Mouse (Mus musculus): ENCODE data around the gene Sbno1.
"Not testable (repeated sequence)": the region's sequence is repeated elsewhere in the genome, so short reads cannot be mapped to it uniquely, and the experiment has no call there.

Gene Sbno1

GRCm38 (mm10) chr5:124425412-124426259 is at the start of gene Sbno1:
TSS of gene Sbno1 (minus strand) at chr5:124426001.
- peak; percentile 97 for DNase-seq (ENCODE audit: low read depth, low spot score)

DNA sequence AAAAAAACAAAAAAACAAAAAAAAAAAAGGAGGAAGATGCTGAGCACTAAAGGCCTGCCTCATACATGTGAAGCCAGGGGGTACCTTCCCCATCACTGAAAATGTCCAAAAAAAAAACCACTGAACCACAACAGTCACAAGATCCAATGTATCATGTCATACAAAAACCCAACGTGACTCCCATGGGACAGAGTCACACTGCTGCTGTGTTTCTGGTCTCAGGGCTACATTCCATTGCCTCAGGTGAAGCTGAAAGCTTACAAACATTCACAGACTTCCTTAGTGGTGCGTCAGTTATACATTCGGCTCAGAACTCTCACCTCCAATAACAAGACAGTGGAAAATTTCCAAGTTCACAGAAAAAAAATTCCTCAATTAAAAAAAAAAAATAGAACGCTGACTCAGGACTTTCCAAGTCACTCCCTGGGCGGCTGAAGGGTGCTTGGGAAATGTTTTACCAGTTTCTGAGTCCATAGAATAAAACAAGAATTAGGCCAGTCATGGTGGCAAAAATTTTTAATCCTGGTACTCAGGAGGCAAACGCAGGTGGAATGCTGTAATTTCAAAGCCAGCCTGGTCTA is 44.9 kb upstream of the Sbno1 start:
- no peak for DNase-seq (ENCODE audit: low read depth, low spot score)

GRCm38 (mm10) chr5:124469486-124469885 is 43.7 kb upstream of the Sbno1 start:
- no peak for DNase-seq (ENCODE audit: low read depth, low spot score)

DNA sequence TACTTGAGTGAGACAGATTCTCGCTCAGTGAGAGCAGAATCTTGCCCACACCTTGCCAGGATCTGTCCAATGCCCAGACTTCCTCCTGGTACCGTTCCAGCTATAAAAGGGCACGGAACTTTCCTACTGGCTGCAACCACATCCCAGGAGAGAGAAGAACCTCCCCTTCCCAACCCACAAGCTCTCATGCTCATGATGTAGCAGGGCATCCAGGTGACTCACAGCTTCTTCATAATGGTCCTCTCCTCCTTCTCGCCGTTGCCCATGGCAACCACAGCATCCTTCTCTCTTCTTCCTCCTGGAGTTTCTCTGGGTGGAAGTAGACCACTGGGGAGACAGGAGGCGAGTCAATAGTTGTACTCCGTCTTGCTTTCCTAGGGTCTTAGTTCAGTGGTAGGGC is 42.6 kb upstream of the Sbno1 start:
- no peak for DNase-seq (ENCODE audit: low read depth, low spot score)

DNA sequence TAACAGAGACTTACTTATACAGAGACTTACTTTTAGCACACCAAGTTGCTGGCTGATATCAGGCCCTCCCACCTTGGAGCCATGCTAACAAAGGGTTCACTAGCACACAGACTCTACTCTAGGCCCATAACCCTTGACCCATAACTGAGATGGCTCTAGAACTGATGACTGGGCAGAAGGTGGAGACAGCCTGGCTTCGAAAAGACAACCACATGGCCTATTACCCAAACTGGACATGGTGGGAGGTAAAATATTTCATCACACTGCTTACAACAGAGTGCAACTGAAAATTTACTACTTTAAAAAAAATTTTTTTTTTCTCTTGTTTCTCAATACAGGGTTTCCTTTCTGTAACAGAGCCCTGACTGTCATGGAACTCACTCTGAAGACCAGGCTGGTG is 42.0 kb upstream of the Sbno1 start:
- no peak for DNase-seq (ENCODE audit: low read depth, low spot score)

GRCm38 (mm10) chr5:124464905-124465304 is 39.1 kb upstream of the Sbno1 start:
- DNase-seq (ENCODE audit: low read depth, low spot score) = no peak

DNA sequence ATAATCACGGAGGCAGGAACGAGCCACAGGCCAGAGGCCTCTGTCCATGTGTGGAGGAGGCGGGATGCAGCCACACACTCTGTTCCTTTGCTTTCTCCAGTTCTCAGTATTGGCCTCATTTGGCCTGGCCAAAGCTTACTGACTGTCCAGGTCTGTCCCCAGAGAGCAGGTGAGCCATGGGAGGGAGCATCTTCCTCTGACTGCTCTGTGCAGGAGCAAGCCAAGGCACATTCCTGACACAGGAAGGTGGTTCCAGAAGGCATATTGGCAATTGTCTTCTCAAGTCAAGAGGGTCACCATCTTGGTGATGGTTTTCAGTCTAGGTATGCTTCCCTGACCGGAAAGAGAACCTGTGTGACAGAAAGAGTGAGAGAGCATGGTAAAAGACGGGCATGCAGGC is 37.7 kb upstream of the Sbno1 start:
- no peak for DNase-seq (ENCODE audit: low read depth, low spot score)

- DNase-seq (ENCODE audit: low read depth, low spot score) = no peak
These were observed 36.7 kb upstream of the Sbno1 start for GRCm38 (mm10) chr5:124462297-124463025.

DNA sequence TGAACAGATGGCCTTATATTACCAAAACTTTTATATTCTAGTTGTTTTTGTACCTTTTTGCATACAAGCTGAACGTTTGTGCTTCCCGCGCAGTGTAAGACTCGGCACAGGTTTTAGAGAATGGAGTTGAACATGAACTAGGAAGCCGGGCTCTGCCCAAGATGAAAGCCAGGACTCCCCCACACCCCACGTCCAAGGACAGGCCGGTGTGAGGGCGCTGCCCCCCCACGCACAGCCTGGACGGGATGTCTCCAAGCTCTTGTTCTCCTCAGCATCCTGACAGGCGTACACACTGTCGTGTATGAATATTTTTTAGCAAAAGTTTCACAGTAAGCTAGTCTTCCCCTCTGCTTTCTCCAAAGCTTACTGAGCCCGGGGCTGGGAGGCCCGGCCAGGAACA is 35.1 kb upstream of the Sbno1 start:
- not testable (repeated sequence) for DNase-seq (ENCODE audit: low read depth, low spot score)

GRCm38 (mm10) chr5:124456762-124457161 is 31.0 kb upstream of the Sbno1 start:
- DNase-seq (ENCODE audit: low read depth, low spot score) = no peak

DNA sequence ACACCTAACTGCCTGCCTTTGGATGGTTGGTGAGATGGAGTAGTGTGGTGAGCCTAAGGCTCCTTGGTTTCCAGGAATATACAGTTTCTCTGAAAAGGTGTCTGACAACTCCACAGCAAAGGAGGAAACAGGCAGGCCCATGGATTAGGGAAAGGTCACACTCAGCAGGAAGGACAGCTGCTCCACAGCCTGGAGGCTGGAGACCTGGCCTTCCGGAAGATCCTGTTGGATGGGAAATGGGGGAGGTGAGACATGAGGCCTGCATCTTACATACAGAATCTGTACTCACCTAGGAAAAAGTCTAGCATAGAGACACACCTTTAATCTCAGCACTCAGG is 28.2 kb upstream of the Sbno1 start:
- DNase-seq (ENCODE audit: low read depth, low spot score) = no peak

DNA sequence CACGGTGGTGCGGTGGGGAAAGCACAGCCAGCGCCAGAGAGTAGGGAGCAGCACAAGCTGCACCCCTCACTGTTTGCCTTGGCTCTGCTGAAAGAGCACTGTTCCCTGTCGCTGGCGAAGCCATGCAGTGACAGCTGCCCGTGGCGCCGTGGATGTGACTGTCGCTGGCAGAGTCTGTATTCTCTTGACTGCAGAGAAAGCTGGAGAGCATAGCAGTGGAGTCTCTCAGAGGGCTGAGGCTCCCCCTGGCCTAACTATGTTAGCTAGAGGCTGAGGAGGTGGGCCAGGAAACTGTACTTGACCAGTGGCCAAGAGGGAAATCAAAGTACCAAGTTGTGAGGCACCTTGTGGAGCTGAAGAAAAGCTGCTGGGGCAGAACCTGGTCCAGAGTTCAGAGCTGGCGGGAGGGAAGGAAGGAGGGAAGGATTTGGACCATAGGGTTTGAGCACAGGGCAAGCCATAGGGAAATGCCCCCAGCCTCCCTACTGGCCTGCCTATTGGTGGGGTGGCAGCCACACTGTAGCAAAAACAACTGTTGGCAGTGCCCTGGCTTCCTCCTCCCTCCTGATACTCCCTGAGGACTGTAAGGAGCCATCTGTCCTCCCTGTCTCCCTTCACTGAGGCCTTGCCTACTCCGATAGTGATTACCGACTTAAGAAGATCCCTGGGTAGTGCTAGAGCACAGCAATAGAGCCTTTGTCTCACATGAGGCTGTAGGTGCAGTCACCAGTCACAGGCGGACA is 27.7 kb upstream of the Sbno1 start:
- DNase-seq (ENCODE audit: low read depth, low spot score) = no peak

- DNase-seq (ENCODE audit: low read depth, low spot score) = no peak
These were observed 26.9 kb upstream of the Sbno1 start for GRCm38 (mm10) chr5:124452494-124453228.

GRCm38 (mm10) chr5:124450641-124451340 is 25.0 kb upstream of the Sbno1 start:
- no peak for DNase-seq (ENCODE audit: low read depth, low spot score)

GRCm38 (mm10) chr5:124450051-124450450 is 24.2 kb upstream of the Sbno1 start:
- no peak for DNase-seq (ENCODE audit: low read depth, low spot score)

GRCm38 (mm10) chr5:124449494-124449893 is 23.7 kb upstream of the Sbno1 start:
- no peak for DNase-seq (ENCODE audit: low read depth, low spot score)

DNA sequence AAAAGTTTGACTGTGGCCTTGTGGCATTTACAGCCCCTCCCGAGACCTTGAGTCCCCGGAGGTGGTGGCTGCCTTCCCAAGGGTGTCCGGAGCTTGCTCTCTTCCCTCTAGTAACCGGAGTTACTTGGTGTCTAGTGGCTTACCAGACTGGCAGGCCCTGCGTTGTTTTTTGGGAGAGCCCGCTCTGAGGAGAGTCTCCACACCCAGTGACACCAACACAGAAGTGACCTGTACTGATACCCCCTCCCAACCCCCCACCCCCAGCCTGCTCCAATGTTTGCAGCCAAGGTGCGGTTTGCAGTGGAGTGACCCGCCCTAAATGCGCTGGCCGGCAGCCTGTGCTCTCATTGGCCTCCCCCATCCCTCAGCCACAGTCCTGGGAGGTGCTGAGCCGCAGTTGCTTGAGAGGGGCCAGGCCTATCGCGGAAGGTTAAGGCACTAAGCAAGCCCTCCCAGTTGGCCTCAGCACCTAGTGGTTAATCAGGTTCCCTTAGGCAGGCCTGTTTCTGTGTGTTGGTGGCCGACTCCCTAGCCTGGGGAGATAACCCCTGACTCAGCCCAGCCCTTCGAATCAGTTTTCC is 20.6 kb upstream of the Sbno1 start:
- peak; percentile 58 for DNase-seq (ENCODE audit: low read depth, low spot score)

- DNase-seq (ENCODE audit: low read depth, low spot score) = peak; percentile 12
These were observed 20.0 kb upstream of the Sbno1 start for GRCm38 (mm10) chr5:124445621-124446293.

GRCm38 (mm10) chr5:124444661-124445561 is 19.1 kb upstream of the Sbno1 start:
- DNase-seq (ENCODE audit: low read depth, low spot score) = peak; percentile 78
